Mouse (Mus musculus) neural tube, embryonic 13.5 days (tissue): Measurements from ENCODE around the gene Arhgap22. TPM values are rescaled to one million over a fixed set of nuclear protein-coding genes. Genes with fewer than 3 reads are reported as not detected.

Experiments used
- ATAC-seq: fragments of 200-750 bp; cut with Nextera tagmentation; 2 replicates; pipeline ENCODE4 v1.8.0; 2017; ENCODE audit warnings: low read depth, mild to moderate bottlenecking, moderate TSS enrichment, moderate library complexity
- H3K27ac ChIP-seq: fragments of 300-500 bp; sonication (generic); replicated peaks from 2 replicates; pipeline ENCODE4 v1.5.1; 2015; ENCODE audit warnings: moderate library complexity, mild to moderate bottlenecking, inconsistent platforms
- H3K27me3 ChIP-seq: fragments of 300-500 bp; sonication (generic); 2 replicates; pipeline ENCODE4 v1.6.1; 2015; ENCODE audit warnings: mild to moderate bottlenecking, inconsistent platforms
- H3K36me3 ChIP-seq: fragments of 300-500 bp; sonication (generic); 2 replicates; pipeline ENCODE4 v1.6.1; 2015; ENCODE audit warnings: mild to moderate bottlenecking, inconsistent platforms
- H3K4me1 ChIP-seq: fragments of 300-500 bp; sonication (generic); replicated peaks from 2 replicates; pipeline ENCODE4 v1.6.1; 2015; ENCODE audit warnings: inconsistent platforms
- H3K4me2 ChIP-seq: fragments of 300-500 bp; sonication (generic); 2 replicates; pipeline ENCODE4 v1.6.1; 2015; ENCODE audit warnings: inconsistent platforms, mild to moderate bottlenecking, moderate library complexity
- H3K4me3 ChIP-seq: fragments of 300-500 bp; sonication (generic); 2 replicates; pipeline ENCODE4 v1.5.1; 2015; ENCODE audit warnings: mild to moderate bottlenecking, inconsistent platforms
- H3K9ac ChIP-seq: fragments of 300-500 bp; sonication (generic); 2 replicates; pipeline ENCODE4 v1.6.1; 2015; ENCODE audit warnings: moderate library complexity, mild to moderate bottlenecking, inconsistent platforms
- H3K9me3 ChIP-seq: fragments of 300-500 bp; sonication (generic); 2 replicates; pipeline ENCODE4 v1.6.1; 2016; ENCODE audit warnings: inconsistent platforms
- WGBS: fragments of 180-500 bp; shearing (Covaris S2); methylation state at CpG from one replicate; pipeline ENCODE4 v1.1.7; 2015; 5-methylcytosine and 5-hydroxymethylcytosine counted together
- polyA plus RNA-seq: library from polyadenylated mRNA; unstranded; fragments of >200 nt; fragmentation: Nextera tagmentation; extraction: Ambion mirVana; gene quantifications from 2 replicates; pipeline ENCODE4 v1.2.1, GENCODE M21; 2015

Arhgap22 gene
- polyA plus RNA-seq, 1 experiment from 2014 or later, result 9.2 TPM

DNA sequence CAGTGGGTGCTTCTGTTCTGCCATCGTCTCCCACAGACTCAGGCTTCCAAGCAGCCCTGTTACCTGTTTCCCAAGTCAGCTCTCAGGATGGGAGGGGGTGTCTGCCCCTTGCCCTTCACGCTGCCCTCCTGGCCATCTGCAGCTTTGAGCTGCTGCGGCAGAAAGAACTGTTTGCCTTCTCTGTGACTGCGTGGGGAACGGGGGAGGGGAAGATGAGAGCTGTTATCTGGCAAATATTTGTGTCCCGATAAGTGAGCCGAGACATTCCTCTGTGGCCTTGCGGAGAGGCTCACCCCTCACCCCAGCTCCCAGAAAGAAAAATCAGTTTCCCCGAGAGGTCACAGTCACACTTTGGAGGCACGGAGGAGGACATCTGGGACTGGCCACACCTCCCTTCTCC is 149.0 kb downstream of the Arhgap22 start:
- Histone ChIP-seq H3K4me1 (peaks cover 24% of the 10 kb centered on the region), H3K9ac (0 out of 2 replicates have a peak overlapping the region, but pooled peaks have one; percentile 2), H3K36me3 (no peaks in the 10 kb centered on the region), H3K27ac (no peak overlapping the region), H3K27me3 (no peaks in the 10 kb centered on the region), H3K4me3 (no peak overlapping the region), H3K4me2 (no peak overlapping the region), H3K9me3 (no peaks in the 10 kb centered on the region)
- whole genome bisulfite sequencing, result 48% methylated on average over 10 of the region's 10 CpGs
- ATAC-seq, result no peak

GRCm38 (mm10) chr14:33363611-33364010 is 149.8 kb downstream of the Arhgap22 start:
- no peak overlapping the region for H3K9ac ChIP-seq
- no peak for ATAC-seq
- no peaks in the 10 kb centered on the region for H3K27me3 ChIP-seq
- H3K4me1 ChIP-seq, result peaks cover 24% of the 10 kb centered on the region
- H3K36me3 ChIP-seq, result no peaks in the 10 kb centered on the region
- no peaks in the 10 kb centered on the region for H3K9me3 ChIP-seq
- H3K4me3 ChIP-seq, result no peak overlapping the region
- H3K27ac ChIP-seq, result no peak overlapping the region
- H3K4me2 ChIP-seq, result no peak overlapping the region
- WGBS, result 92% methylated on average over 5 of the region's 5 CpGs

- Histone ChIP-seq H3K27ac (no peak overlapping the region), H3K4me2 (no peak overlapping the region), H3K4me3 (no peak overlapping the region), H3K36me3 (no peaks in the 10 kb centered on the region), H3K4me1 (peaks cover 24% of the 10 kb centered on the region), H3K27me3 (no peaks in the 10 kb centered on the region), H3K9ac (no peak overlapping the region), H3K9me3 (no peaks in the 10 kb centered on the region)
- ATAC-seq, result no peak
- WGBS, result 95% methylated on average over 2 of the region's 2 CpGs
Observed at GRCm38 (mm10) chr14:33364061-33364460, 150.2 kb downstream of the Arhgap22 start.

DNA sequence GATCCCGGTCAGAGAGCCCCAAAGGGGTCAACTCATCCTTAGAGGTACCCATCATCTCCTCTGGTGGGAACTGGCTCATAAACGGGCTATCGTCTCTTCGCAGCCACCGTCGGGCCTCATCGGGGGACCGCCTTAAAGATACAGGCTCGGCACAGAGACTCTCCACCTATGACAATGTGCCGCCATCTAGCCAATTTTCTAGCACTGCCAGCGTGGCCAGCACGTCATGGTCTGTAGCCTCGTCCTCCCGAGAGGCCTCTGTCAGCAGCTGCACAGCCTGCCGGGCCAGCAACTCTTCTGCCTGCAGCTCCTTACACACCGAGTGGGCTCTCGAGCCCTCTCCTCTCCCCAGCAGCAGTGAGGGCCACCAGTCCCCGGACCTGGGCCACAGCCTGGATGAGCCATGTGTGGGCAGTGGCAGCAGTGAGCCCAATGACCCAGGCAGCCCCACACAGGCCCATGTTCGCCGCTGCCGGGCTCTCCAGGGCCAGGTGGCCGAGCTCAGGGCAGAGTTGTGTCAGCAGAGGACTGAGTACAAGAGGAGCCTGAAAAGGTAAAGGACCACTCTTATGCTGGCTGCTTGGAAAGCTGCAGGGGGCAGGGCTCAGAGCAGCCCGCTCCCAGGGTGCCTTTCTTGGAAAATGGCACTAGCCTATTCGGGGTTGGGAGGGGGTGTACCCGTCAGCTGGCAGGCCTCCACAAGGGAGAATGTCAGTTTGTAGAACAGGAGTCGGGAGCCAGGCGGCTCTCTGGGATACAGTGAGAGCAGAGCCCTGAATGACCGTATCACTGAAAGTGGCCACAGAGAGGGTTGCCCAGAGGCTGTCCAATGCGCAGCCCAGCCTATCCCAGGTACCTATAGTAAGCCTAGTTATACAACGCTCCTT is 153.3 kb downstream of the Arhgap22 start:
- Histone ChIP-seq H3K27ac (no peak overlapping the region), H3K27me3 (no peaks in the 10 kb centered on the region), H3K4me3 (no peak overlapping the region), H3K9me3 (no peaks in the 10 kb centered on the region), H3K4me1 (peaks cover 32% of the 10 kb centered on the region), H3K9ac (no peak overlapping the region), H3K4me2 (no peak overlapping the region), H3K36me3 (no peaks in the 10 kb centered on the region)
- 61% methylated on average over 30 of the region's 30 CpGs for WGBS
- no peak for ATAC-seq

DNA sequence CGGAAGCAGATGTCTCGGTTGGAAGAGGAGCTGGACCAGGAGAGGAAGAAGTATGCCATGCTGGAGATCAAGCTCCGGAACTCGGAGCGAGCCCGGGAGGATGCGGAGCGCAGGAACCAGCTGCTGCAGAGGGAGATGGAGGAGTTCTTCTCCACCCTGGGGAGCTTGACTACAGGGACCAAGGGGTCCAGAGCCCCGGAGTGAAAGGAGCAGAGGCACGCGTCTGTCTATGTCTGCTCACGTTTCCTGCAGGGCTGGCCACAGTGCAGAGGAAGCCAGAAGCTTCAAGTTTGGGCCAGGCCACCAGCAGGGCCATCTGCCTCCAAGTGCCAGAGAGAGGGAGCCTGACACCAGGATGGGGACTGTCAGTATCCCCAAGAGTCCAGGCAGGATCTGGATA is 155.5 kb downstream of the Arhgap22 start:
- Histone ChIP-seq H3K9ac (no peak overlapping the region), H3K4me2 (no peak overlapping the region), H3K4me1 (peaks cover 24% of the 10 kb centered on the region), H3K27ac (no peak overlapping the region), H3K4me3 (no peak overlapping the region), H3K9me3 (no peaks in the 10 kb centered on the region), H3K27me3 (no peaks in the 10 kb centered on the region), H3K36me3 (no peaks in the 10 kb centered on the region)
- 83% methylated on average over 12 of the region's 12 CpGs for WGBS
- ATAC-seq, result no peak

DNA sequence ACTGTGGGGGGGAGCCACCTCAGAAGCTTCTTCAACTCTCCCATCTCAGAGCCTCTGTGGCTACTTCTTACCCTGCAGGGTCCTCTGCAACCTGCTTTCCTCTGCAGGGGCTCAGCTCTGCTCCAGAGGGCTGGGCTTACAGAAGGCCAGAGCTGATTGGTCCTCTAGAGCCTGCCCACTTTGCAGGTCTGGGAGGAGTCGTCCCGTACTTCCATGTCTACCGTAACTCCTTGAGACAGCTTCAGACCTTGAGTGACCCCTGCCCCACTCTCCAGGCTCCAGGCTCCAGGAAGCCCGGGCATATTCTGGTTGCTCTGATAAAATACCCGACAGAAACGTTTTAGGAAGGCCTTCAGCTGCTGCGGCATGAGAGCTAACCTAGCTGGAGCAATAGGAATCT is 156.2 kb downstream of the Arhgap22 start:
- Histone ChIP-seq H3K4me2 (no peak overlapping the region), H3K27ac (no peak overlapping the region)

DNA sequence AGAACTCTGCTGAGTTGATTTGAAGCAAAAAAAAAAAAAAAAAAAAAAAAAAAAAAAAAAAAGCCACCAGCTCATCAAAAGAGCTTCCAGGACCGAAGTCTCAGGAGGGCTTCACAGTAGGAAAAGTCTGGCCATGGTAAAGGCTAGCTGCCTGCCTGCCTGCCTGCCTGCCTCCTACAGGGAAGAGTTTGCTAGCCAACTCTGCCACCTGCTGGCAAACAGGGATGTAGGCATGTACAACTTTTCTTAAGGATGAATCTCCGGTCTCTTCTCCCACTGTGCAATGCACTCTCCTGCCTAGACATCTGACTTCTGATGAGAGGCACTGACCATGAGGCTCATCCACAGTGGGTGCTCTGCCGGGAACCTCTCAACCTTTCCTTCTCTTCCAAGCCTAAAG is 157.4 kb downstream of the Arhgap22 start:
- peaks cover 24% of the 10 kb centered on the region for H3K4me1 ChIP-seq
- no peak overlapping the region for H3K4me3 ChIP-seq
- H3K4me2 ChIP-seq, result no peak overlapping the region
- H3K9me3 ChIP-seq, result no peaks in the 10 kb centered on the region
- no peaks in the 10 kb centered on the region for H3K27me3 ChIP-seq
- no peak overlapping the region for H3K27ac ChIP-seq
- WGBS, result 11% methylated on average over 3 of the region's 3 CpGs
- H3K36me3 ChIP-seq, result 0 out of 2 replicates have a peak, but pooled peaks cover 9% of the 10 kb centered on the region
- no peak overlapping the region for H3K9ac ChIP-seq
- peak; percentile 34 for ATAC-seq

More for the DNA sequence above, 156.2 kb downstream of the Arhgap22 start:
- 21% methylated on average over 7 of the region's 7 CpGs for WGBS
- Histone ChIP-seq H3K4me1 (peaks cover 24% of the 10 kb centered on the region), H3K36me3 (no peaks in the 10 kb centered on the region), H3K4me3 (no peak overlapping the region), H3K9me3 (no peaks in the 10 kb centered on the region), H3K9ac (no peak overlapping the region), H3K27me3 (no peaks in the 10 kb centered on the region)
- ATAC-seq, result no peak

GRCm38 (mm10) chr14:33373271-33373670 is 159.4 kb downstream of the Arhgap22 start:
- no peak overlapping the region for H3K27ac ChIP-seq
- H3K27me3 ChIP-seq, result no peaks in the 10 kb centered on the region
- H3K36me3 ChIP-seq, result 0 out of 2 replicates have a peak, but pooled peaks cover 12% of the 10 kb centered on the region
- 50% methylated on average over 1 of the region's 1 CpGs for WGBS
- H3K9me3 ChIP-seq, result no peaks in the 10 kb centered on the region
- ATAC-seq, result no peak
- no peak overlapping the region for H3K4me3 ChIP-seq
- H3K4me2 ChIP-seq, result no peak overlapping the region
- peaks cover 10% of the 10 kb centered on the region; the same call in 1 of the 2 replicates for H3K4me1 ChIP-seq
- no peak overlapping the region for H3K9ac ChIP-seq

- WGBS, result 92% methylated on average over 1 of the region's 1 CpGs
- peaks cover 10% of the 10 kb centered on the region; the same call in 1 of the 2 replicates for H3K4me1 ChIP-seq
- H3K27me3 ChIP-seq, result no peaks in the 10 kb centered on the region
- H3K4me2 ChIP-seq, result no peak overlapping the region
- no peak overlapping the region for H3K27ac ChIP-seq
- ATAC-seq, result no peak
- no peaks in the 10 kb centered on the region for H3K9me3 ChIP-seq
- no peak overlapping the region for H3K9ac ChIP-seq
- no peak overlapping the region for H3K4me3 ChIP-seq
- peaks cover 13% of the 10 kb centered on the region; the same call in 1 of the 2 replicates for H3K36me3 ChIP-seq
Observed at GRCm38 (mm10) chr14:33374089-33374488, 160.3 kb downstream of the Arhgap22 start.

GRCm38 (mm10) chr14:33377211-33377610 is 163.4 kb downstream of the Arhgap22 start:
- Histone ChIP-seq H3K27me3 (no peaks in the 10 kb centered on the region), H3K4me2 (no peak overlapping the region), H3K4me3 (no peak overlapping the region), H3K4me1 (no peaks in the 10 kb centered on the region), H3K36me3 (peaks cover 32% of the 10 kb centered on the region), H3K27ac (no peak overlapping the region), H3K9ac (no peak overlapping the region), H3K9me3 (no peaks in the 10 kb centered on the region)
- no peak for ATAC-seq
- WGBS, result 95% methylated on average over 3 of the region's 3 CpGs

DNA sequence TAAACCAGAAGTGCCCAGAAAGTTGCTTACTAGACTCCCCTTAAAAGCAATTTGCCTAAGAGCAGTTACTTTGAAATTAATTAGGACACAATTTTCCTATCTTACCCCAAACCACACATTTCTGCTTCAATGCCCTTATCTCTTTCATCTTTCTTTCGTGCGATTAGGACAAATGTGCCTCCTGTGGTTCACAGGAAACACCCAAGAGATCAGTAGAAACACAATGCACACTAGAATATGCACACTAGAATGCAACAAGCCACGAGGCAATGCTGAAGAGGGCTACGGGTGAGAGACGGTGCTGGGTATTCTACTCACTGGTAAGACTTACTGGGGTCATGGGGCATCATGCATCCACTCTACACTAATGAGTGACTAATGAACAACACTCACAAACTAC is 164.9 kb downstream of the Arhgap22 start:
- no peak for ATAC-seq
- Histone ChIP-seq H3K27ac (no peak overlapping the region), H3K27me3 (no peaks in the 10 kb centered on the region), H3K4me1 (no peaks in the 10 kb centered on the region), H3K4me2 (no peak overlapping the region), H3K9ac (no peak overlapping the region), H3K36me3 (peaks cover 46% of the 10 kb centered on the region), H3K9me3 (no peaks in the 10 kb centered on the region), H3K4me3 (no peak overlapping the region)
- 79% methylated on average over 5 of the region's 5 CpGs for WGBS

DNA sequence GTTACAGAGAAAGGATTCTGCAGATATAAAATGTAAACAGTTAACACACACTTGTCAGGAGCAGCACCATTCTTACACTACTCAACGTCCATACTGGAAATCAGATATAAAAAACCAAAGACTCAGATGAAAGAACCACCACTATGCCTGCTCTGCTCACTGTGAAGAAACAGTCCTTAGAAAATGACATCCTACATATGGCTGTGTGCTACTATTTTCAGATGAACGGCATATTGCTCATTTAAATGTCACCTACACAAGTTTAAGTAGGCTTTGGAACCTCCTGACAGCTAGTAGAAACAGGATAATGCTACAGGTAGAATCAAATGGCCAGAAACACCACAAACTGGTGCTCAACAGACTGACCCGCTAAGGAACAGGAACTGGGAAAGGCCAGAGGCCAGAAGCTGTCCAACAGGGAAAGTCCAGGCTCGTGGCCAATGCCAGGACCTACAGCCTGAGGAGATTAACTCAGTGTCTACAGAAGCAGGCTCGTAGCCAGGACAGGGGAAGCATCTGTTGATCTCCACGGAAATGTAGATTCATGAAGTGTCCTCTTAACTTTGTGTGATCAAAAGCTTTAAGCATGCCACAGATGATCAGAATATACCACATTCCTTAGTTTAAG is 167.1 kb downstream of the Arhgap22 start:
- WGBS, result 92% methylated on average over 6 of the region's 6 CpGs
- H3K9ac ChIP-seq, result no peak overlapping the region
- H3K4me3 ChIP-seq, result no peak overlapping the region
- no peak overlapping the region for H3K27ac ChIP-seq
- no peaks in the 10 kb centered on the region for H3K9me3 ChIP-seq
- no peaks in the 10 kb centered on the region for H3K4me1 ChIP-seq
- no peak for ATAC-seq
- peaks cover 50% of the 10 kb centered on the region for H3K36me3 ChIP-seq
- no peaks in the 10 kb centered on the region for H3K27me3 ChIP-seq
- H3K4me2 ChIP-seq, result no peak overlapping the region
